Mouse (Mus musculus): ENCODE data around the gene Cnr2. TPM values are rescaled to one million over a fixed set of nuclear protein-coding genes. Genes with fewer than 3 reads are reported as not detected.

Cnr2 gene
- polyA plus RNA-seq, 1 experiment from 2014 or later: 0.21 TPM

DNA sequence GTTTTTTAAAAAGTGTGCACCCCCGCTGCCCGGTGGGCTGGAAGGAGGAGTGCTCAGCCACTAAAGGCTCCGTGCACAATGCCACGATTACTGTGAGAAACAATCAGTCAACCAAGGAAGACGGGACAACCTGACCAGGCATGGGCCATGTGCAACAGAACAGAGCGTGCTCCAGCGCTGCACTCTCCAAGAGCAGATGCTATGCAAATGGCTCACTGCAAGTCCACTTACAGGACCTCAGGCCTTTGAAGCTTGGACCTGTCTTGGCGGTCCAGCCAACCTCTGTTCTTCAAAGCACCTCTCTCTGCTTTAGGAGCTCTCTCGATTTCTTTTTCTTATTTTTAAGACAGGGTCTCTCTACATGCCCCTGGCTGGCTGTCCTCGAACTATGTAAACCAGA, 14.6 kb upstream of the Cnr2 start:
- H3K27me3 ChIP-seq (ENCODE audit: insufficient read depth, poor library complexity, severe bottlenecking): no peaks in the 10 kb centered on the region
- H3K36me3 ChIP-seq: no peaks in the 10 kb centered on the region
- no peak overlapping the region for H3K27ac ChIP-seq
- no peak overlapping the region for H3K4me3 ChIP-seq
- peaks cover 46% of the 10 kb centered on the region for H3K4me1 ChIP-seq (replicated peaks)
- no peak for DNase-seq (ENCODE audit: low spot score)
- H3K9me3 ChIP-seq: no peaks in the 10 kb centered on the region
- 83% methylated on average over 10 of the region's 10 CpGs for WGBS

- Histone ChIP-seq H3K36me3 (no peaks in the 10 kb centered on the region), H3K4me3 (no peak overlapping the region), H3K4me1 (replicated peaks) (peaks cover 32% of the 10 kb centered on the region), H3K27ac (no peak overlapping the region), H3K9me3 (no peaks in the 10 kb centered on the region), H3K27me3 (ENCODE audit: insufficient read depth, poor library complexity, severe bottlenecking) (no peaks in the 10 kb centered on the region)
- WGBS: 82% methylated on average over 6 of the region's 6 CpGs
- no peak for DNase-seq (ENCODE audit: low spot score)
Observed at GRCm38 (mm10) chr4:135882023-135882422, 13.2 kb upstream of the Cnr2 start.

- H3K27ac ChIP-seq: no peak overlapping the region
- no peaks in the 10 kb centered on the region for H3K27me3 ChIP-seq (ENCODE audit: insufficient read depth, poor library complexity, severe bottlenecking)
- 45% methylated on average over 10 of the region's 10 CpGs for WGBS
- H3K4me3 ChIP-seq: no peak overlapping the region
- no peak for DNase-seq (ENCODE audit: low spot score)
- peaks cover 29% of the 10 kb centered on the region for H3K4me1 ChIP-seq (replicated peaks)
- H3K36me3 ChIP-seq: no peaks in the 10 kb centered on the region
- H3K9me3 ChIP-seq: no peaks in the 10 kb centered on the region
Observed at GRCm38 (mm10) chr4:135883401-135883851, 11.8 kb upstream of the Cnr2 start.

GRCm38 (mm10) chr4:135883881-135884516, 11.2 kb upstream of the Cnr2 start:
- H3K9me3 ChIP-seq: no peaks in the 10 kb centered on the region
- H3K36me3 ChIP-seq: no peaks in the 10 kb centered on the region
- WGBS: 62% methylated on average over 7 of the region's 7 CpGs
- DNase-seq (ENCODE audit: low spot score): no peak
- H3K27me3 ChIP-seq (ENCODE audit: insufficient read depth, poor library complexity, severe bottlenecking): no peaks in the 10 kb centered on the region
- H3K4me1 ChIP-seq (replicated peaks): peaks cover 29% of the 10 kb centered on the region
- H3K4me3 ChIP-seq: no peak overlapping the region
- peak overlapping the region; percentile 14; the same call in 1 of the 2 replicates for H3K27ac ChIP-seq

DNA sequence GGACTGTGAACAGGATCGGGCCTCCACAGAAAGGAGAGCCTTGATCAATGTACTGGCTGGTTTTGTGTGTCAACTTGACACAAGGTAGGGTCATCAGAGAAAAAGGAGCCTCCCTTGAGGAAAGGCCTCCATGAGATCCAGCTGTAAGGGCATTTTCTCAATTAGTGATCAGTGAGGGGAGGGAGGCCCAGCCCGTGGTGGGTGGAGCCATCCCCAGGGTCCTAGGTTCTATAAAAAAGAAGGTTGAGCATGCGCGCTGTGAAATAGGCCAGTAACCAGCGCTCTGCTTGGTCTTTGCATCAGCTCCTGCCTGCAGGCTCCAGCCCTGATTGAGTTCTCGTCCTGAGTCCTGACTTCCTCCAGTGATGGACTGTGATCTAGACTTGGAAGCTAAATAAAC, 10.7 kb upstream of the Cnr2 start:
- Histone ChIP-seq H3K4me1 (replicated peaks) (peaks cover 29% of the 10 kb centered on the region), H3K4me3 (no peak overlapping the region), H3K36me3 (no peaks in the 10 kb centered on the region), H3K27me3 (ENCODE audit: insufficient read depth, poor library complexity, severe bottlenecking) (no peaks in the 10 kb centered on the region), H3K27ac (peak overlapping the region; percentile 14; the same call in 1 of the 2 replicates), H3K9me3 (no peaks in the 10 kb centered on the region)
- no peak for DNase-seq (ENCODE audit: low spot score)
- WGBS: 57% methylated on average over 6 of the region's 6 CpGs

- H3K4me1 ChIP-seq (replicated peaks): peaks cover 24% of the 10 kb centered on the region
- no peak for DNase-seq (ENCODE audit: low spot score)
- H3K9me3 ChIP-seq: no peaks in the 10 kb centered on the region
- WGBS: 90% methylated on average over 12 of the region's 12 CpGs
- no peaks in the 10 kb centered on the region for H3K27me3 ChIP-seq (ENCODE audit: insufficient read depth, poor library complexity, severe bottlenecking)
- H3K36me3 ChIP-seq: no peaks in the 10 kb centered on the region
- H3K4me3 ChIP-seq: no peak overlapping the region
- H3K27ac ChIP-seq: no peak overlapping the region
Observed at GRCm38 (mm10) chr4:135885676-135886075, 9.5 kb upstream of the Cnr2 start.

DNA sequence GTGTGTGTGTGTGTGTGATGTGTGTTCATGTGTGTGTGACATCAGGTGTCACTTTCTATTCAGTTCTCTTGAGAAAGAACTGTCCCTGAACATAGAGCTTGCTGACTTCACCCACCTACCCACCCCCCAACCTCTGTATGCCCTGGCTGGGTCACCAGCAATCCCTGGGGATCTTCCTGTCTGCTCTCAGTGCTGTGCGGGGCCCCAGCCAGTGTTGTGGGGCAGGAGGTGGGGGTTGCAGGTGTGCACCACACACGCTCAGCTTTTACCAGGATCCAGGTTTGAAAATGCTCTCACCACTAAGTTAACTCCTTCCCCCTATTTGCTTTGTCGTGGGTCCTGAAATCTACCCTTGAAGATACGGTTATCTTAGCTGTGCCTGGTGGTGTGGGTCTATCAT, 9.0 kb upstream of the Cnr2 start:
- no peaks in the 10 kb centered on the region for H3K36me3 ChIP-seq
- WGBS: 86% methylated on average over 4 of the region's 4 CpGs
- H3K9me3 ChIP-seq: no peaks in the 10 kb centered on the region
- H3K27ac ChIP-seq: no peak overlapping the region
- no peaks in the 10 kb centered on the region for H3K27me3 ChIP-seq (ENCODE audit: insufficient read depth, poor library complexity, severe bottlenecking)
- no peak overlapping the region for H3K4me3 ChIP-seq
- peaks cover 24% of the 10 kb centered on the region for H3K4me1 ChIP-seq (replicated peaks)
- DNase-seq (ENCODE audit: low spot score): no peak

- H3K4me3 ChIP-seq: no peak overlapping the region
- no peaks in the 10 kb centered on the region for H3K9me3 ChIP-seq
- 92% methylated on average over 24 of the region's 24 CpGs for WGBS
- no peak overlapping the region for H3K27ac ChIP-seq
- no peak for DNase-seq (ENCODE audit: low spot score)
- H3K27me3 ChIP-seq (ENCODE audit: insufficient read depth, poor library complexity, severe bottlenecking): no peaks in the 10 kb centered on the region
- peaks cover 22% of the 10 kb centered on the region for H3K4me1 ChIP-seq (replicated peaks)
- no peaks in the 10 kb centered on the region for H3K36me3 ChIP-seq
Observed at GRCm38 (mm10) chr4:135888448-135889057, 6.6 kb upstream of the Cnr2 start.

GRCm38 (mm10) chr4:135889146-135889883, 5.9 kb upstream of the Cnr2 start:
- H3K36me3 ChIP-seq: no peaks in the 10 kb centered on the region
- no peak for DNase-seq (ENCODE audit: low spot score)
- no peaks in the 10 kb centered on the region for H3K9me3 ChIP-seq
- peaks cover 14% of the 10 kb centered on the region for H3K4me1 ChIP-seq (replicated peaks)
- H3K27ac ChIP-seq: no peak overlapping the region
- no peak overlapping the region for H3K4me3 ChIP-seq
- WGBS: 80% methylated on average over 7 of the region's 7 CpGs
- H3K27me3 ChIP-seq (ENCODE audit: insufficient read depth, poor library complexity, severe bottlenecking): no peaks in the 10 kb centered on the region

GRCm38 (mm10) chr4:135889884-135890283, 5.3 kb upstream of the Cnr2 start:
- Histone ChIP-seq H3K4me1 (replicated peaks) (peaks cover 9% of the 10 kb centered on the region; the same call in 1 of the 2 replicates), H3K27me3 (ENCODE audit: insufficient read depth, poor library complexity, severe bottlenecking) (no peaks in the 10 kb centered on the region), H3K27ac (no peak overlapping the region), H3K9me3 (no peaks in the 10 kb centered on the region), H3K36me3 (no peaks in the 10 kb centered on the region), H3K4me3 (no peak overlapping the region)
- peak; percentile 68 for DNase-seq (ENCODE audit: low spot score)
- 9% methylated on average over 4 of the region's 4 CpGs for WGBS

GRCm38 (mm10) chr4:135891539-135891938, 3.7 kb upstream of the Cnr2 start:
- Histone ChIP-seq H3K9me3 (no peaks in the 10 kb centered on the region), H3K27ac (no peak overlapping the region), H3K4me3 (no peak overlapping the region), H3K36me3 (no peaks in the 10 kb centered on the region), H3K27me3 (ENCODE audit: insufficient read depth, poor library complexity, severe bottlenecking) (no peaks in the 10 kb centered on the region), H3K4me1 (replicated peaks) (peaks cover 4% of the 10 kb centered on the region; the same call in 1 of the 2 replicates)
- WGBS: 92% methylated on average over 2 of the region's 2 CpGs
- DNase-seq (ENCODE audit: low spot score): no peak

GRCm38 (mm10) chr4:135892884-135893283, 2.3 kb upstream of the Cnr2 start:
- H3K9me3 ChIP-seq: no peaks in the 10 kb centered on the region
- H3K4me3 ChIP-seq: no peak overlapping the region
- H3K36me3 ChIP-seq: no peaks in the 10 kb centered on the region
- H3K27me3 ChIP-seq (ENCODE audit: insufficient read depth, poor library complexity, severe bottlenecking): no peaks in the 10 kb centered on the region
- 67% methylated on average over 4 of the region's 4 CpGs for WGBS
- no peak for DNase-seq (ENCODE audit: low spot score)
- H3K27ac ChIP-seq: no peak overlapping the region
- H3K4me1 ChIP-seq (replicated peaks): peaks cover 4% of the 10 kb centered on the region; the same call in 1 of the 2 replicates

- Histone ChIP-seq H3K4me3 (no peak overlapping the region), H3K36me3 (no peaks in the 10 kb centered on the region), H3K9me3 (no peaks in the 10 kb centered on the region), H3K4me1 (replicated peaks) (peaks cover 4% of the 10 kb centered on the region; the same call in 1 of the 2 replicates), H3K27ac (no peak overlapping the region), H3K27me3 (ENCODE audit: insufficient read depth, poor library complexity, severe bottlenecking) (no peaks in the 10 kb centered on the region)
- no peak for DNase-seq (ENCODE audit: low spot score)
- 83% methylated on average over 6 of the region's 6 CpGs for WGBS
Observed at GRCm38 (mm10) chr4:135896157-135896556, 963 bp downstream of the Cnr2 start.
